Mouse (Mus musculus) gastrocnemius, adult 2 months (tissue): ENCODE measurements around the gene Glis1. TPM values are rescaled to one million over a fixed set of nuclear protein-coding genes. Genes with fewer than 3 reads are reported as not detected.
A peak's percentile ranks its signal among the peaks of the same experiment; 100 is the strongest.

Experiments
- DNase-seq: peaks from one replicate; pipeline ENCODE4 v3.0.0; 2022
- H3K27ac ChIP-seq: fragments of 200-600 bp; 2 replicates; pipeline ENCODE4 v1.8.1; 2022; ENCODE audit warnings: mild to moderate bottlenecking
- H3K4me3 ChIP-seq: fragments of 200-600 bp; 2 replicates; pipeline ENCODE4 v1.8.1; 2022; ENCODE audit warnings: mild to moderate bottlenecking, moderate library complexity
- CTCF ChIP-seq: fragments of 200-600 bp; IDR thresholded peaks from 2 replicates; pipeline ENCODE4 v1.8.1; 2022; ENCODE audit warnings: antibody characterized with exemption, mild to moderate bottlenecking, moderate library complexity
- intact Hi-C: fragments of 180-260 bp; cut with DNase I; formaldehyde crosslinking; loops from one replicate; pipeline ENCODE4 v1.15.1; 2025
- total RNA-seq, 2 experiments: library from RNA; stranded (reverse); gene quantifications; 2 replicates each; pipeline ENCODE4 v1.2.3; 2021

Glis1 gene
- total RNA-seq, 2 experiments from 2014 or later: 0.15 to 0.20 TPM

GRCm38 (mm10) chr4:107602787-107603186, 168.4 kb downstream of the Glis1 start:
- DNase-seq: peak; percentile 58
- TF ChIP-seq CTCF: peak; percentile 54
- peak overlapping the region; percentile 38 for H3K4me3 ChIP-seq
- intact Hi-C loops: loop anchor here (5.0 kb wide), 2 partner anchors 115 to 180 kb away; no protein-coding TSS in a partner anchor
- no peak overlapping the region for H3K27ac ChIP-seq

- TF ChIP-seq CTCF: no peak
- H3K4me3 ChIP-seq: no peak overlapping the region
- H3K27ac ChIP-seq: no peak overlapping the region
- intact Hi-C loops: loop anchor here (5.0 kb wide), 2 partner anchors 116 to 181 kb away; no protein-coding TSS in a partner anchor
- DNase-seq: no peak
Observed at GRCm38 (mm10) chr4:107603208-107603607, 168.8 kb downstream of the Glis1 start.

- no peak for DNase-seq
- TF ChIP-seq CTCF: no peak
- Histone ChIP-seq H3K27ac (no peak overlapping the region), H3K4me3 (no peak overlapping the region)
- intact Hi-C loops: no loop called here
Observed at GRCm38 (mm10) chr4:107605964-107606602, 171.7 kb downstream of the Glis1 start.

- TF ChIP-seq CTCF: no peak
- Histone ChIP-seq H3K27ac (no peak overlapping the region), H3K4me3 (no peak overlapping the region)
- intact Hi-C loops: no loop called here
- DNase-seq: no peak
Observed at GRCm38 (mm10) chr4:107609775-107610174, 175.4 kb downstream of the Glis1 start.

GRCm38 (mm10) chr4:107611888-107612650, 177.7 kb downstream of the Glis1 start:
- intact Hi-C loops: no loop called here
- no peak for DNase-seq
- no peak for TF ChIP-seq CTCF
- Histone ChIP-seq H3K27ac (no peak overlapping the region), H3K4me3 (no peak overlapping the region)

- TF ChIP-seq CTCF: no peak
- Histone ChIP-seq H3K4me3 (no peak overlapping the region), H3K27ac (no peak overlapping the region)
- DNase-seq: no peak
- intact Hi-C loops: no loop called here
Observed at GRCm38 (mm10) chr4:107617596-107618230, 183.3 kb downstream of the Glis1 start.

GRCm38 (mm10) chr4:107619487-107619886, 185.1 kb downstream of the Glis1 start:
- DNase-seq: no peak
- TF ChIP-seq CTCF: no peak
- no peak overlapping the region for H3K4me3 ChIP-seq
- H3K27ac ChIP-seq: no peak overlapping the region
- intact Hi-C loops: no loop called here

- H3K4me3 ChIP-seq: no peak overlapping the region
- intact Hi-C loops: loop anchor here (5.0 kb wide), 1 partner anchor 84 kb away; no protein-coding TSS in a partner anchor
- no peak overlapping the region for H3K27ac ChIP-seq
- TF ChIP-seq CTCF: no peak
- no peak for DNase-seq
Observed at GRCm38 (mm10) chr4:107621366-107621765, 187.0 kb downstream of the Glis1 start.

GRCm38 (mm10) chr4:107622296-107622695, 187.9 kb downstream of the Glis1 start:
- intact Hi-C loops: loop anchor here (5.0 kb wide), 1 partner anchor 85 kb away; no protein-coding TSS in a partner anchor
- H3K27ac ChIP-seq: no peak overlapping the region
- DNase-seq: no peak
- H3K4me3 ChIP-seq: no peak overlapping the region
- no peak for TF ChIP-seq CTCF

- H3K4me3 ChIP-seq: no peak overlapping the region
- H3K27ac ChIP-seq: peak overlapping the region; percentile 46
- intact Hi-C loops: loop anchor here (5.0 kb wide), 1 partner anchor 87 kb away; no protein-coding TSS in a partner anchor
- no peak for TF ChIP-seq CTCF
- peak; percentile 91 for DNase-seq
Observed at GRCm38 (mm10) chr4:107623916-107624315, 189.5 kb downstream of the Glis1 start.

GRCm38 (mm10) chr4:107624951-107625350, 190.6 kb downstream of the Glis1 start:
- Histone ChIP-seq H3K27ac (no peak overlapping the region), H3K4me3 (no peak overlapping the region)
- TF ChIP-seq CTCF: no peak
- DNase-seq: no peak
- intact Hi-C loops: loop anchor here (5.0 kb wide), 1 partner anchor 88 kb away; no protein-coding TSS in a partner anchor

- no peak overlapping the region for H3K27ac ChIP-seq
- no peak overlapping the region for H3K4me3 ChIP-seq
- DNase-seq: no peak
- intact Hi-C loops: no loop called here
- no peak for TF ChIP-seq CTCF
Observed at GRCm38 (mm10) chr4:107628226-107628625, 193.8 kb downstream of the Glis1 start.

GRCm38 (mm10) chr4:107628921-107629411, 194.6 kb downstream of the Glis1 start:
- Histone ChIP-seq H3K4me3 (no peak overlapping the region), H3K27ac (no peak overlapping the region)
- intact Hi-C loops: no loop called here
- no peak for TF ChIP-seq CTCF
- DNase-seq: no peak
